Mouse (Mus musculus) kidney, adult 2 months (tissue): Measurements from ENCODE around the gene Card14.

ENCODE experiments used
- CTCF ChIP-seq: fragments of 200-500 bp; conservative IDR thresholded peaks from 2 replicates; pipeline ENCODE4 v1.5.1; 2011; ENCODE audit warnings: low read depth, mild to moderate bottlenecking, control low read depth, low read length, moderate library complexity, mixed read lengths; ENCODE audit not compliant: insufficient read depth, insufficient read length
- POLR2A ChIP-seq: fragments of 200-500 bp; IDR thresholded peaks from one replicate; pipeline ENCODE4 v1.6.1; 2011; ENCODE audit warnings: low read depth, low read length, control low read depth

GRCm38 (mm10) chr11:119258572-119259322 is 48.8 kb upstream of the Card14 start:
- no peak for TF ChIP-seq POLR2A
- TF ChIP-seq CTCF, result no peak
